Mouse (Mus musculus): ENCODE results near the gene Capn7.

The Capn7 gene

GRCm38 (mm10) chr14:31416835-31417549 lies 80.6 kb downstream of the Capn7 start:
- DNase-seq = no peak

DNA sequence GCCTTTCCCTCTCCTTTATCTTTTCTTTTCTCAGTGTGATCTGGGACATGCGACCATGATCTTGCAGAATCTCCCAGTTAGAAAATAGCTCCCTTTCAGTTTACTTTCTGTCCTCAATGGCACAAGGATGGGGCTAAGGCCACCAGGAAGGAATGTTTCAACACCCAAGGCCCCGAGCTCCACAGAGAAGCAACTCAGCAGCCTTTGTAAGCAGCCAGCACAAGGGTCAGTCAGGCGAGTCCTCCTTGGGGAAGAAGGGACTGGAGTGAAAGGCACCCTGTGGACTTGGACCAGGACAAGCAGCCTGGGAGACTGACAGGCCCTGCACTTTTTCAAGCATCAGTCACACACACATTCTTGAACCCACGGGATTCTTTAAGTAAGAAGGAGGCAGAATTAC lies 82.8 kb downstream of the Capn7 start:
- no peak for DNase-seq

GRCm38 (mm10) chr14:31420135-31420534 lies 83.7 kb downstream of the Capn7 start:
- DNase-seq = no peak

DNA sequence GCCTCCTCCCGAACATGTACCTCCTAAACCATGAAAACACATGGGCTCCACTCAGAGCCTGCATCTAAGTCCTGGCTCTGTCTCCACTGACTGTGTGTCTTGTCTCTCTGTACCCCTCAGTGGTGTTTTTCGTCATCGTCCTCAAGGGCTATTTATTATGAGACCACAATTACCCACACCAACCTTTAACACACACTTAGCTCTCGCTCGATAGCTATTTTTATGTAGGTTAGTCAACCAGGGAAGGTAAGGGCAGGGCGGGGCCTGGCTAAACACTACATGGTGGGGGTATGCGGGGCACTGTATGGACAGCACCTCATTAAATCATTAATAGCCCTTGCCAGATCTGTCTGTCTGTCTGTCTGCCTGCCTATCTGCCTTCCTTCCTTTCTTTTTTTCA lies 84.1 kb downstream of the Capn7 start:
- no peak for DNase-seq

DNA sequence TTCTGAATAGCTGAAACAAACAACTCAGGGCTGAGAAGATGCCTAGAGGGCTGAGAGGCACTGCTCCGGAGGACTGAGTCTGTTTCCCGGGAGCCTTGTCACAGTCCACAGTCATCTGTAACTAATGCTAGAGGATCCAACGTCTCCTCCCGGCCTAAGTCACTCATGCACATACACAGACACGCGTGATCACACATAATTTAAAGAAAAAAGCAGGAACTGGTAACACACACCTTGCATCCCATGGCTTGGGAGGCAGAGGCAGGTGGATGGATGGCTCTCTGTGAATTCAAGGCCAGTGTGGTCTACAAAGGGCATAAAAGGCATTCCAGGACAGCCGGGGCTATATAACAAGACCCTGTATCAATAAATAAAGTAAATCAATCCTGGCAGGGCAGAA lies 84.5 kb downstream of the Capn7 start:
- no peak for DNase-seq
